Mouse (Mus musculus): ENCODE data around the gene Hnrnpu. TPM values are rescaled to one million over a fixed set of nuclear protein-coding genes. Genes with fewer than 3 reads are reported as not detected.
"Not testable (repeated sequence)": the region's sequence is repeated elsewhere in the genome, so short reads cannot be mapped to it uniquely, and the experiment has no call there.

Gene Hnrnpu
- polyA plus RNA-seq, 1 experiment from 2014 or later: 842 TPM

GRCm38 (mm10) chr1:178351643-178352042 lies 14.0 kb upstream of the Hnrnpu start:
- Histone ChIP-seq H3K9me3 (ENCODE audit: control insufficient read depth, low read length) (no peaks in the 10 kb centered on the region), H3K4me1 (ENCODE audit: control insufficient read depth, insufficient read depth, low read length) (no peaks in the 10 kb centered on the region), H3K4me2 (ENCODE audit: low read depth, severe bottlenecking) (no peak overlapping the region), H3K27me3 (ENCODE audit: control insufficient read depth, insufficient read depth, low read length) (no peaks in the 10 kb centered on the region), H3K9ac (ENCODE audit: low read length) (no peak overlapping the region), H3K4me3 (ENCODE audit: low read depth, low read length) (no peak overlapping the region), H3K36me3 (ENCODE audit: control insufficient read depth, insufficient read depth, low read length) (no peaks in the 10 kb centered on the region), H3K27ac (replicated peaks; ENCODE audit: low read depth, low read length) (no peak overlapping the region)
- no peak for ATAC-seq (ENCODE audit: insufficient number of reproducible peaks, low FRiP score, low TSS enrichment, low read depth)
- DNase-seq (ENCODE audit: low spot score): no peak

DNA sequence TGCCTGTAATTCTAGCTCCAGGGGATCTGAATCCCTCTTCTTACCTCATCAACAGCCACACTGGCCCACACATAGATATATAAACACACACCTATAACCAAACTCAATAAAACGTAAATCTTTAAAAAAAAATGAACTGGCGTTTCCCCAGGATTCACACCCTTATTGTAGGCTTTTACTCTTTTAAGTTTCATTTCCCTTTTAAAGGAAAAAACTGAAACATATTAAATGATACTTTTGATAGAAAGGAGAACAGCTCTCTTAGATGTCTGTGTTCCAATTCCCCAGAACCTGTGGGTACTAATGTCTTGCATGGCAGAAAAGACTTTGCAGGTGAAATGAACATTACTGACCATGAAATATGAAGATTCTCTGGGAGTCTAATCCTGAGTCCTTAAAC lies 13.2 kb upstream of the Hnrnpu start:
- ATAC-seq (ENCODE audit: insufficient number of reproducible peaks, low FRiP score, low TSS enrichment, low read depth): no peak
- no peak overlapping the region for H3K4me3 ChIP-seq (ENCODE audit: low read depth, low read length)
- H3K36me3 ChIP-seq (ENCODE audit: control insufficient read depth, insufficient read depth, low read length): no peaks in the 10 kb centered on the region
- no peak overlapping the region for H3K27ac ChIP-seq (replicated peaks; ENCODE audit: low read depth, low read length)
- WGBS: 92% methylated on average over 2 of the region's 2 CpGs
- no peaks in the 10 kb centered on the region for H3K4me1 ChIP-seq (ENCODE audit: control insufficient read depth, insufficient read depth, low read length)
- no peaks in the 10 kb centered on the region for H3K9me3 ChIP-seq (ENCODE audit: control insufficient read depth, low read length)
- DNase-seq (ENCODE audit: low spot score): no peak
- no peaks in the 10 kb centered on the region for H3K27me3 ChIP-seq (ENCODE audit: control insufficient read depth, insufficient read depth, low read length)
- no peak overlapping the region for H3K4me2 ChIP-seq (ENCODE audit: low read depth, severe bottlenecking)
- no peak overlapping the region for H3K9ac ChIP-seq (ENCODE audit: low read length)

DNA sequence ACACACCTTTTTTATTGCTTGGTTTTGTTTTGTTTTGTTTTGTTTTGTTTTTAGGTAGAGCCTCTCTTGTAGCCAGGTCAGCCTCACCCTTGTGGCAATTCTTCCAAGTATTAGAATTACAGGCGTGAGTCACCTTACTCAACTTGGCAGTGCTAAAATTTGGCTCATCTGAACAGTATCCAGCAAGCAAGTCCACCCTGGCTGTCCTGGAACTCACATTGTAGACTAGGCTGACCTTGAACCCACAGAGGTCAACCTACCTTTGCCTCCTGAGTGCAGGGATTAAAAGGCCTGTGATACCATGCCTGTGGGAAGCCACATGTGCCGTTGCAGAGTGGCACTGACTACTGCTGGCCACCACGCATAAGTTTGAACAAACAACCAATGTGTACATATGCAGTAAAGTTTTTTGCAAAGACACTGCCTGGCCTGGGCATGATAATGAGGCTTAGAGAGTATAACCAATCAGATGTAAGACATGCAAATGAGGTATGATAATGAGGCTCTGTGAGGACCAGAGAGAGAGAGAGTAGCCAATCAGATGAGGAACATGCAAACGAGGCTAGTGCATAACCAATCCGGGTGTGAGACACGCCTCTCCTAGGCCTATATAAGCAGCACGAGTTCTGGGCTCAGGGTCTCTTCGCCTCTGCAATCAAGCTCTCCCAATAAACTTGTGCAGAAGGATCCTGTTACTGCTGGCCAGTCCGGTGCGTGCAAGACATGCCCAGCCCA lies 6.6 kb upstream of the Hnrnpu start:
- 87% methylated on average over 10 of the region's 10 CpGs for WGBS
- not testable (repeated sequence) for H3K36me3 ChIP-seq (ENCODE audit: control insufficient read depth, insufficient read depth, low read length); H3K27ac ChIP-seq (replicated peaks; ENCODE audit: low read depth, low read length); DNase-seq (ENCODE audit: low spot score); H3K9ac ChIP-seq (ENCODE audit: low read length); H3K27me3 ChIP-seq (ENCODE audit: control insufficient read depth, insufficient read depth, low read length); ATAC-seq (ENCODE audit: insufficient number of reproducible peaks, low FRiP score, low TSS enrichment, low read depth); H3K4me3 ChIP-seq (ENCODE audit: low read depth, low read length); H3K4me2 ChIP-seq (ENCODE audit: low read depth, severe bottlenecking); H3K9me3 ChIP-seq (ENCODE audit: control insufficient read depth, low read length); H3K4me1 ChIP-seq (ENCODE audit: control insufficient read depth, insufficient read depth, low read length)

DNA sequence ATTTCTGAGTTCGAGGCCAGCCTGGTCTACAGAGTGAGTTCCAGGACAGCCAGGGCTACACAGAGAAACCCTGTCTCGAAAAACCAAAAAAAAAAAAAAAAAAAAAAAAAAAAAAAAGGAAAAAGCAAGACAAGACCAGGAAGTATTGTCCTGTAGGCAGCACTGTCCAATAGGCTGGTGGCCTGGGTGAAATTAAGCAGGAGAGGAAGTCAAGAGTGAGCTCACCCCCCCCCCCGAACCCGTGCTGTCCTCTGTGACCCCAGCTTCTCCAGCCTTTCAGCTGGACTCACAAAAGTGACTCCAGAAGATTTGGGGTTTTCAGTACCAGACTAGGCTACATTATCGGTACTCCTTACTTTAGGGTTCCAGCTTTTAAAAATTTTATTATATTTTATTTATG lies 5.0 kb upstream of the Hnrnpu start:
- Histone ChIP-seq H3K27me3 (ENCODE audit: control insufficient read depth, insufficient read depth, low read length) (no peaks in the 10 kb centered on the region), H3K36me3 (ENCODE audit: control insufficient read depth, insufficient read depth, low read length) (no peaks in the 10 kb centered on the region), H3K4me1 (ENCODE audit: control insufficient read depth, insufficient read depth, low read length) (no peaks in the 10 kb centered on the region), H3K9ac (ENCODE audit: low read length) (no peak overlapping the region), H3K27ac (replicated peaks; ENCODE audit: low read depth, low read length) (no peak overlapping the region), H3K9me3 (ENCODE audit: control insufficient read depth, low read length) (no peaks in the 10 kb centered on the region), H3K4me2 (ENCODE audit: low read depth, severe bottlenecking) (no peak overlapping the region), H3K4me3 (ENCODE audit: low read depth, low read length) (no peak overlapping the region)
- WGBS: 83% methylated on average over 4 of the region's 5 CpGs
- ATAC-seq (ENCODE audit: insufficient number of reproducible peaks, low FRiP score, low TSS enrichment, low read depth) (no peak), DNase-seq (ENCODE audit: low spot score) (no peak)

GRCm38 (mm10) chr1:178342063-178342462 lies 4.5 kb upstream of the Hnrnpu start:
- ATAC-seq (ENCODE audit: insufficient number of reproducible peaks, low FRiP score, low TSS enrichment, low read depth): no peak
- Histone ChIP-seq H3K9me3 (ENCODE audit: control insufficient read depth, low read length) (no peaks in the 10 kb centered on the region), H3K27me3 (ENCODE audit: control insufficient read depth, insufficient read depth, low read length) (no peaks in the 10 kb centered on the region), H3K9ac (ENCODE audit: low read length) (no peak overlapping the region), H3K4me3 (ENCODE audit: low read depth, low read length) (no peak overlapping the region), H3K27ac (replicated peaks; ENCODE audit: low read depth, low read length) (no peak overlapping the region), H3K36me3 (ENCODE audit: control insufficient read depth, insufficient read depth, low read length) (no peaks in the 10 kb centered on the region), H3K4me1 (ENCODE audit: control insufficient read depth, insufficient read depth, low read length) (no peaks in the 10 kb centered on the region), H3K4me2 (ENCODE audit: low read depth, severe bottlenecking) (no peak overlapping the region)
- WGBS: 69% methylated on average over 1 of the region's 1 CpGs
- no peak for DNase-seq (ENCODE audit: low spot score)

- H3K27ac ChIP-seq (replicated peaks; ENCODE audit: low read depth, low read length): no peak overlapping the region
- ATAC-seq (ENCODE audit: insufficient number of reproducible peaks, low FRiP score, low TSS enrichment, low read depth): no peak
Observed at GRCm38 (mm10) chr1:178341435-178341834, 3.8 kb upstream of the Hnrnpu start.

DNA sequence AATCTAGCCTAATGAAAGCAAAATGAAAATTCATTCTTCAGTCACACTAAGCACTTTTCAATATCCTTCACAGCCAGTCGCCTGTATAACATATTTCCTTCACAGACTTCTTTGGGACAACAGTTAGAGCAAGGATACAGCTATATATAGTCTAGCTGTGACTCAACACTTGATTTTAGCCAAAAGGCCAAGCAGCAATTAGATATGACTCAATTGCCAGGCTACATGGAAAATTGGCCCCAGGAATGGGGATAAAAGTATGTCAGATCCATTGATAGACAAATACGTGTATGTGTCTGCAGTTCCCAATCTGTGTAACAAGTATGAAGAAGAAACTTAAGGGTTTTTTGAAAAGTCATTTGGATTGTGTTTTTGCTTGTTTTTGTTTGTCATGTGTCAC lies 2.6 kb upstream of the Hnrnpu start:
- Histone ChIP-seq H3K27me3 (ENCODE audit: control insufficient read depth, insufficient read depth, low read length) (no peaks in the 10 kb centered on the region), H3K9ac (ENCODE audit: low read length) (no peak overlapping the region), H3K27ac (replicated peaks; ENCODE audit: low read depth, low read length) (no peak overlapping the region), H3K4me1 (ENCODE audit: control insufficient read depth, insufficient read depth, low read length) (no peaks in the 10 kb centered on the region), H3K4me3 (ENCODE audit: low read depth, low read length) (no peak overlapping the region), H3K9me3 (ENCODE audit: control insufficient read depth, low read length) (no peaks in the 10 kb centered on the region), H3K36me3 (ENCODE audit: control insufficient read depth, insufficient read depth, low read length) (no peaks in the 10 kb centered on the region), H3K4me2 (ENCODE audit: low read depth, severe bottlenecking) (no peak overlapping the region)
- DNase-seq (ENCODE audit: low spot score) (no peak), ATAC-seq (ENCODE audit: insufficient number of reproducible peaks, low FRiP score, low TSS enrichment, low read depth) (no peak)
- 88% methylated on average over 2 of the region's 2 CpGs for WGBS

More at GRCm38 (mm10) chr1:178341435-178341834, 3.8 kb upstream of the Hnrnpu start:
- 84% methylated on average over 3 of the region's 3 CpGs for WGBS
- H3K4me1 ChIP-seq (ENCODE audit: control insufficient read depth, insufficient read depth, low read length): no peaks in the 10 kb centered on the region
- H3K4me2 ChIP-seq (ENCODE audit: low read depth, severe bottlenecking): no peak overlapping the region
- H3K27me3 ChIP-seq (ENCODE audit: control insufficient read depth, insufficient read depth, low read length): no peaks in the 10 kb centered on the region
- no peak overlapping the region for H3K9ac ChIP-seq (ENCODE audit: low read length)
- no peaks in the 10 kb centered on the region for H3K36me3 ChIP-seq (ENCODE audit: control insufficient read depth, insufficient read depth, low read length)
- no peaks in the 10 kb centered on the region for H3K9me3 ChIP-seq (ENCODE audit: control insufficient read depth, low read length)
- no peak overlapping the region for H3K4me3 ChIP-seq (ENCODE audit: low read depth, low read length)
- no peak for DNase-seq (ENCODE audit: low spot score)

- Histone ChIP-seq H3K4me3 (ENCODE audit: low read depth, low read length) (peak overlapping the region; percentile 100), H3K36me3 (ENCODE audit: control insufficient read depth, insufficient read depth, low read length) (peaks cover 3% of the 10 kb centered on the region; the same call in 1 of the 2 replicates), H3K4me1 (ENCODE audit: control insufficient read depth, insufficient read depth, low read length) (no peaks in the 10 kb centered on the region), H3K9ac (ENCODE audit: low read length) (peak overlapping the region; percentile 100), H3K27ac (replicated peaks; ENCODE audit: low read depth, low read length) (peak overlapping the region; percentile 100), H3K9me3 (ENCODE audit: control insufficient read depth, low read length) (no peaks in the 10 kb centered on the region), H3K4me2 (ENCODE audit: low read depth, severe bottlenecking) (peak overlapping the region; percentile 64), H3K27me3 (ENCODE audit: control insufficient read depth, insufficient read depth, low read length) (no peaks in the 10 kb centered on the region)
- ATAC-seq (ENCODE audit: insufficient number of reproducible peaks, low FRiP score, low TSS enrichment, low read depth): no peak
- WGBS: 6% methylated on average over 6 of the region's 6 CpGs
- peak; percentile 67 for DNase-seq (ENCODE audit: low spot score)
Observed at GRCm38 (mm10) chr1:178338318-178338641, 683 bp upstream of the Hnrnpu start.

Measured in limb, embryonic 11.5 days (tissue).